Comparison of ENCODE assay signal across 17 mouse cellular contexts in genomic region chr11:46209884-46210283, GRCm38 (mm10). TPM values are rescaled to one million over a fixed set of nuclear protein-coding genes. Genes with fewer than 3 reads are reported as not detected.
DNase-seq lines count a peak whose midpoint lies in the region; ATAC-seq lines count a peak whose summit lies in the region.
"Had no signal": no experiment of that assay in that cellular context is flagged by ENCODE, and none has a peak within 500 bp of the region (broad histone marks: within the 10 kb centered on the region; RNA-seq: fewer than 3 reads in every experiment).

No protein-coding gene starts in this region.

- H3K27me3 ChIP-seq in forebrain, embryonic 10.5 days (ENCODE audit: poor library complexity, severe bottlenecking), result no peaks in the 10 kb centered on the region
- H3K27me3 ChIP-seq in forebrain, embryonic 12.5 days, result no peaks in the 10 kb centered on the region
- H3K27me3 ChIP-seq in intestine, embryonic 16.5 days (replicated peaks; ENCODE audit: control insufficient read depth, insufficient read depth, low read length), result no peaks in the 10 kb centered on the region
- H3K27me3 ChIP-seq in intestine, embryonic 15.5 days (replicated peaks), result no peaks in the 10 kb centered on the region
- H3K27me3 ChIP-seq: limb, embryonic 15.5 days; midbrain, embryonic 13.5 days had no signal

- H3K4me2 ChIP-seq in forebrain, embryonic 12.5 days, result no peak overlapping the region
- no peak overlapping the region for H3K4me2 ChIP-seq in intestine, embryonic 16.5 days (ENCODE audit: low read depth, low read length)
- H3K4me2 ChIP-seq in intestine, embryonic 15.5 days (replicated peaks), result no peak overlapping the region
- H3K4me2 ChIP-seq: limb, embryonic 15.5 days; midbrain, embryonic 13.5 days had no signal

- H3K4me1 ChIP-seq in forebrain, embryonic 10.5 days, result peaks cover 25% of the 10 kb centered on the region
- H3K4me1 ChIP-seq in forebrain, embryonic 12.5 days, result peaks cover 12% of the 10 kb centered on the region
- peaks cover 46% of the 10 kb centered on the region for H3K4me1 ChIP-seq in intestine, embryonic 16.5 days (ENCODE audit: control insufficient read depth, insufficient read depth, low read length)
- peaks cover 32% of the 10 kb centered on the region for H3K4me1 ChIP-seq in intestine, embryonic 15.5 days (replicated peaks)

- H3K27ac ChIP-seq in forebrain, embryonic 10.5 days, result 0 out of 2 replicates have a peak overlapping the region, but pooled peaks have one; percentile 17
- no peak overlapping the region for H3K27ac ChIP-seq in forebrain, embryonic 12.5 days
- H3K27ac ChIP-seq in intestine, embryonic 16.5 days (ENCODE audit: low read length), result peak overlapping the region; percentile 34
- H3K27ac ChIP-seq in intestine, embryonic 15.5 days, result no peak overlapping the region
- H3K27ac ChIP-seq: limb, embryonic 15.5 days; midbrain, embryonic 13.5 days had no signal

- H3K9me3 ChIP-seq in forebrain, embryonic 10.5 days, result no peaks in the 10 kb centered on the region
- H3K9me3 ChIP-seq in forebrain, embryonic 12.5 days, result no peaks in the 10 kb centered on the region
- H3K9me3 ChIP-seq in intestine, embryonic 16.5 days (ENCODE audit: control insufficient read depth, low read length), result no peaks in the 10 kb centered on the region
- H3K9me3 ChIP-seq in intestine, embryonic 15.5 days, result no peaks in the 10 kb centered on the region
- H3K9me3 ChIP-seq: limb, embryonic 15.5 days; midbrain, embryonic 13.5 days had no signal

- 22% methylated on average over 2 of the region's 2 CpGs for WGBS in forebrain, embryonic 10.5 days
- 17% methylated on average over 2 of the region's 2 CpGs for WGBS in forebrain, embryonic 12.5 days
- WGBS in intestine, embryonic 16.5 days, result 54% methylated on average over 2 of the region's 2 CpGs
- 53% methylated on average over 2 of the region's 2 CpGs for WGBS in intestine, embryonic 15.5 days

- no peak overlapping the region for H3K9ac ChIP-seq in forebrain, embryonic 12.5 days
- peak overlapping the region; percentile 21; the same call in 1 of the 2 replicates for H3K9ac ChIP-seq in intestine, embryonic 16.5 days (ENCODE audit: low read depth, low read length)
- no peak overlapping the region for H3K9ac ChIP-seq in intestine, embryonic 15.5 days
- H3K9ac ChIP-seq: limb, embryonic 15.5 days; liver, postnatal 0 days; midbrain, embryonic 13.5 days had no signal

- H3K4me3 ChIP-seq in forebrain, embryonic 10.5 days, result no peak overlapping the region
- H3K4me3 ChIP-seq in forebrain, embryonic 12.5 days (replicated peaks), result no peak overlapping the region
- H3K4me3 ChIP-seq in intestine, embryonic 16.5 days (ENCODE audit: low read length), result no peak overlapping the region
- no peak overlapping the region for H3K4me3 ChIP-seq in intestine, embryonic 15.5 days (replicated peaks)
- H3K4me3 ChIP-seq: limb, embryonic 15.5 days; midbrain, embryonic 13.5 days had no signal

- no peak for ATAC-seq in forebrain, embryonic 12.5 days (ENCODE audit: low FRiP score)
- ATAC-seq in intestine, embryonic 16.5 days, result no peak
- no peak for ATAC-seq in intestine, embryonic 15.5 days
- ATAC-seq in erythroid progenitor cell, adult 5-6 weeks (replicated peaks; ENCODE audit: low FRiP score, poor library complexity, severe bottlenecking), result no peak
- ATAC-seq: liver, postnatal 0 days; midbrain, embryonic 13.5 days had no signal

- no peak for DNase-seq in forebrain, embryonic 10.5 days (ENCODE audit: extremely low spot score, low spot score)
- DNase-seq in left cerebral cortex, adult 11 months (ENCODE audit: low spot score), result peak; percentile 40
- DNase-seq in left cerebral cortex, postnatal 4 days, result no peak
- peak; percentile 20 for DNase-seq in kidney, postnatal 14 days
- DNase-seq: adrenal gland, postnatal 25 days; cerebellum, postnatal 14 days; liver, postnatal 0 days; lung, postnatal 36 days; right cerebral cortex, postnatal 25 days had no signal

- intact Hi-C loops in left cerebral cortex, postnatal 4 days (cut with DNase I), result loop anchor here (10.0 kb wide), 1 partner anchor 185 kb away; no protein-coding TSS in a partner anchor

- H3K36me3 ChIP-seq in forebrain, embryonic 10.5 days (replicated peaks), result peaks cover 22% of the 10 kb centered on the region
- H3K36me3 ChIP-seq in forebrain, embryonic 12.5 days (replicated peaks), result peaks cover 38% of the 10 kb centered on the region
- no peaks in the 10 kb centered on the region for H3K36me3 ChIP-seq in intestine, embryonic 16.5 days (ENCODE audit: control insufficient read depth, insufficient read depth, low read length)
- no peaks in the 10 kb centered on the region for H3K36me3 ChIP-seq in intestine, embryonic 15.5 days
- H3K36me3 ChIP-seq: limb, embryonic 15.5 days had no signal

RNA-seq across cellular contexts. Expression of gene Fndc9, which starts 25.4 kb away (rescaled TPM):
- polyA plus RNA-seq in forebrain, embryonic 10.5 days (2016; fragmentation: Nextera tagmentation; extraction: Ambion mirVana), result 0.43 and 0.66 TPM in 2 replicates
- polyA plus RNA-seq in forebrain, embryonic 12.5 days (2016; fragmentation: Nextera tagmentation; extraction: Ambion mirVana), result 1.1 and 1.7 TPM in 2 replicates
- polyA plus RNA-seq in intestine, embryonic 16.5 days (2015; fragmentation: Nextera tagmentation; extraction: Ambion mirVana), result 0.09 and 0.15 TPM in 2 replicates
- 0.16 TPM in 1 of 2 replicates, not detected in the other for polyA plus RNA-seq in intestine, embryonic 15.5 days (2015; fragmentation: Nextera tagmentation; extraction: Ambion mirVana)
- total RNA-seq in left cerebral cortex, postnatal 4 days (2021), result 1 to 10 TPM; 5.6 to 9.8 TPM
- not detected in 2 replicates for total RNA-seq in erythroid progenitor cell, adult 5-6 weeks (2015; ENCODE audit: low replicate concordance)
- total RNA-seq in erythroid progenitor cell, adult 5-6 weeks (2017; ENCODE audit: low replicate concordance), result not detected in 2 replicates
- total RNA-seq: adrenal gland, postnatal 25 days; gastrocnemius, postnatal 4 days had no signal
- polyA plus RNA-seq: heart, postnatal 0 days had no signal

RNA-seq across cellular contexts. Expression of gene Nipal4, which starts 43.6 kb away (rescaled TPM):
- polyA plus RNA-seq in forebrain, embryonic 10.5 days (2016; fragmentation: Nextera tagmentation; extraction: Ambion mirVana), result 1.6 and 1.7 TPM in 2 replicates
- 0.59 and 0.84 TPM in 2 replicates for polyA plus RNA-seq in forebrain, embryonic 12.5 days (2016; fragmentation: Nextera tagmentation; extraction: Ambion mirVana)
- 3.7 TPM in 2 replicates for polyA plus RNA-seq in intestine, embryonic 16.5 days (2015; fragmentation: Nextera tagmentation; extraction: Ambion mirVana)
- 3.1 and 3.6 TPM in 2 replicates for polyA plus RNA-seq in intestine, embryonic 15.5 days (2015; fragmentation: Nextera tagmentation; extraction: Ambion mirVana)
- total RNA-seq in left cerebral cortex, postnatal 4 days (2021), result under 1 TPM; 0.10 to 0.22 TPM
- not detected in 2 replicates for total RNA-seq in erythroid progenitor cell, adult 5-6 weeks (2015; ENCODE audit: low replicate concordance)
- not detected in 2 replicates for total RNA-seq in erythroid progenitor cell, adult 5-6 weeks (2017; ENCODE audit: low replicate concordance)
- polyA plus RNA-seq: liver, postnatal 0 days had no signal

Comparison
In these comparisons a context has a peak if more than half of its experiments do, and no peak if none do; other contexts are left out.
1. DNase-seq: peak in left cerebral cortex, adult 11 months (single experiment) and kidney, postnatal 14 days (single experiment); none in forebrain, embryonic 10.5 days (single experiment) and left cerebral cortex, postnatal 4 days (single experiment).
2. H3K27ac ChIP-seq: peak in forebrain, embryonic 10.5 days (single experiment) and intestine, embryonic 16.5 days (single experiment); none in forebrain, embryonic 12.5 days (single experiment) and intestine, embryonic 15.5 days (single experiment).